Mouse (Mus musculus) hindlimb bud, embryonic 11.5 days (tissue): ENCODE data around the gene Fbxl17.

Experiments used
- DNase-seq: peaks from one replicate; pipeline ENCODE4 v3.0.0-alpha.2; 2012; ENCODE audit warnings: low read depth, low spot score; ENCODE audit errors: extremely low spot score

Fbxl17 gene

DNA sequence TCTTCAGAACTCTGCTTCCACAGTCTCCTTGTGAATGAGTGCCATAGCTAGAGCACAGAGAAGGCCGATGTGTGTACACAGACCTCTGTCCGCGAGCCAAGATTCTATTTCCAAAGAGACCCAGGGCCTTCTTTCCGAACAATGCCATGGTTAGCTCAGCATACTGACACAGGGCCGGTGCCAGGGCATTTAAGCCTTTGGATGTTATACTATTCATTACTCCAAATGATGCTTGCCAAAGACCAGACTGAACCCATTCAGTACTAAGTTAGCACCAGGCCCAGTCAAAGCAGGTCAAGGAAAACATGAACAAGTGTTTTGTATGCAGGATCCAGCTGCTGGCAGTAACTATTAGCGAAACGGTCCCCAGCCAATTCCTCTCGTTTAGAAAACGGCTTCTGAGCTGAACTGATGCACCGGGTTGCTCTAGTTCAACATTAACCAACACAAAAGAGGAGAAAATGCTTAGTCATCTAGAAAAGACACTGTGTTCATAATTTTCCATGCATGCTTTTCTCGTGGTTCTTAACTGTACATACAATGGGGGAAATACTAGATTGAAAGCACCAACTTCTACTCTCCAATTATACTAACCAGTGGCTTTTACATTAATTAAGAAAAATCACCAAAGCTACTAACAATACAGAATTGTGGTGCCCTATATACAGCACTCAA lies 214.4 kb downstream of the Fbxl17 start:
- DNase-seq: no peak

DNA sequence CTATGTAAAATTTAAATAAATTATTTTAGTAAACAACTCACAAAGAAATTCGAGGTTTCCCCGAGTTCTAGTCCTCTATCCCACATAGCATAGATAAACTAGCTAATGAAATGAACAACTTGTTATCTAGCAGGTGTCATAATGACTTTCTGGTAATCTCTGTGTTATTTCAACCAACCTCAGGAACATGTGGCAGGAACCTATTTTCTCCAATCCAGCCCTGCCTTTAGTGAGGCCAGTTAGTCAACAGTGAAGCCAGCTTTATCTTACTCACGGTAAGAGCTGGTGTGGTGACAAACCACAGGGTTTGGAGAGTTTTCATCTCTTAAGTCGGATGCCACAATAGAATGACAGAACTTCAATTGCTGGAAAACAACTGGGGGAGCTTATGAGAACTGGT lies 215.7 kb downstream of the Fbxl17 start:
- no peak for DNase-seq

DNA sequence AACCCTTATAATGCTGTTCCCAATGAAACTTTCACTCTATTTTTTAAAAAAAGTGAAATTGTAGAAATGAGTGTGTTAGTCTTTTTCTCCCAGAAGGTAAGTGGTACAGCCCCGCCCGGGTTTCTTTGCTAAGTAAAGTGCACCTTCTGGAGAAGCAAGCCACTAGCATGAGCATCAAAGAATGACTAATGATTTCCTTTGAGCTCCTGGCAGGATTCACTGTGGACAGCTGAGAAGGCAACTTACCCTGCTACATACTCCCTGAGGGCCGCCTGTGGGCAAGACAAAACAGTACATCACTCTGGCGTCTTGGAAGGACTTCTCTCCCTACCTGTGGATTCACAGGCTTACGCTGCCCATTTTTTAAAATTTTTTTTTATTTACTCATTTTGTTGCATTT lies 217.8 kb downstream of the Fbxl17 start:
- no peak for DNase-seq

DNA sequence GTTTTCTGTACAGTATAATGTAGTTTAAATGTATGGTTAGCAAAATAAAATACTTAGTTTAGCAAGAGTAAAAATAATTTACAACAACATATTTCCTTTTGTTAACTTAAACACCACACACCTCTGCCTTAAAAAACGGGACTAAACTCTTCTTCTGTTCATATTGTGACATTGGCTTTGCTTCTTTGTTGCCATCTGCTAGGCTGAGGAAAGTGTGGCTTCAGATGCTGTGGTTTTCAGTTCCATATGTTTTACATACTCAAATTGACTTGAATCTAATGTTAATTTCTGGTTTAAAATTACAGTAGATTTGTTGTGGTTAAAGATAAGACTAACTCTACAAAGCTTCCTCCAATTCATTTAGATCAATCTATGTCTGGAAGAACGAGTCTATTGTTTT lies 218.8 kb downstream of the Fbxl17 start:
- DNase-seq: no peak

- DNase-seq: no peak
These were observed 220.7 kb downstream of the Fbxl17 start for GRCm38 (mm10) chr17:63279144-63279543.

GRCm38 (mm10) chr17:63273353-63273752 lies 226.5 kb downstream of the Fbxl17 start:
- no peak for DNase-seq

DNA sequence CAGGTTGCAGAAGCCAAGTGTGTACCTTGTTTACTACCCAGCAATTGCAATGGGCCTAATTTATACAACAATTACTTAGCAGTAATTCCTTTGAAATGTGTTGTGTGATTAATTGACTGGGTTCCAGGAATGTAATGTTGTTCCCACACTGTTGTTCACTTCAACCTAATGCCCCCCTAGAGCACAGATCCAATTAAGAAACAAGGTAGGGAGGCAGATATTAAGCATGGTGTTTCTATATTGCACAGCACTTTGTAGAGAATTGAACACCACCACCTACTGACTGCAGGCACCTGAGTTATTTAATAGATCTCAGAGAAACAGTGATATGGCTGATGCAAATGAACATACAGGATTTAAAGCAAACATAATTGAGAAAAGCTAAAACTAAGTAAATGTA lies 226.9 kb downstream of the Fbxl17 start:
- no peak for DNase-seq

DNA sequence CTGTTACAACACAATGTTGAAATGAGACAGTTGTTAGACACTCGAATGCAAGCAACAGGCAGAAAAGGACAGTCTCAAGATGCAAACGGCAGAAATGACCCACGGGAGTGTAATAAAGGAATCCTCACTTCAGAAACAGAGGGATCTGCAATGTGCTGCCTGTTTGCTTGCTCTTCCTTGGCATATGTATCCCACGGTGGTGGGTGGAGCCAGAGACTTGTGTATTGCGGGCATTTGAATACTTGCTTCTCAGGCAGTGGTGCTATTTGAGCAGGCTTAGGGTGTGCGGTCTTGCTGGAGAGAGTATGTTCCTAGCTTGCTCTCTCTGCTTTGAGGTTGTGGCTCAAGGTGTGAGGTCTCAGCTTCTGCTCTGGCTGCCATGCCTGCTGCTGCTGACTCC lies 228.8 kb downstream of the Fbxl17 start:
- DNase-seq: no peak

DNA sequence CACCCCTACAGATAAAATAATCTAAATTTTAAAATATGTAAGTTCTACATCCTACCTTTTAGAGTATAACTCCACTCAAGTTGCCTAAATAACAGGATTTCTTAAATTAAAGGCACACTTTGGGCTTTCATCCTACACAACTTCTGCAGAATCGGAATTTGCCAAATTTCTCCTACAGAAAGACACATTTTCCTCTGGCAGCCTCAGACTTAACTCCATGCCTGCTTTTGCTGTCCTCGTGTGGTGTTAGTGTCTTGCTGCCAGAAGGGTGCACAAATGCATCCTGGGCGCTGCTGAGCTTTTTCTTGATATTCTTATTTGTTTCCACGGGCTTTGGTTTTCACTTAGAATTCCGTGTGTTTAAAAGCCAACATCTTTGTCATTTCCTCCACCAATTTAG lies 229.3 kb downstream of the Fbxl17 start:
- no peak for DNase-seq

DNA sequence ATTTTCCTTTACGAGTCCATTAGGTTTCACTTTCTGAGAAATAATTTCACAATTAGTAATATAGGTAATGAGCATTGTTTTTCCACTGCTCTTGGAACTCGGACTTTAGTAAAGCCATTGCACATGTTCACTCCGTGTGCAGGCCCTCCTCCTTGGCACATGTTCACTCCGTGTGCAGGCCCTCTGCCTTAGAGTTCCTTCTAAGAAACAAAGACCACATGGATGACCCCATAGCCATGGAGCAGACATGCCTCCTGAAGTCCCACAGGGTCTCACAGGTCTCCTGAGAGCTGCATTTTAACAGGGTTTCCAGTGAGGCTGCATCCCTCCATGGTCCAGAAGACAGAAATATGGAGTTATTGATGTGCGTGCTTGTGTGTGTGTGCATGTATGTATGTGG lies 237.1 kb downstream of the Fbxl17 start:
- DNase-seq: no peak

GRCm38 (mm10) chr17:63261508-63262141 lies 238.2 kb downstream of the Fbxl17 start:
- DNase-seq: no peak

DNA sequence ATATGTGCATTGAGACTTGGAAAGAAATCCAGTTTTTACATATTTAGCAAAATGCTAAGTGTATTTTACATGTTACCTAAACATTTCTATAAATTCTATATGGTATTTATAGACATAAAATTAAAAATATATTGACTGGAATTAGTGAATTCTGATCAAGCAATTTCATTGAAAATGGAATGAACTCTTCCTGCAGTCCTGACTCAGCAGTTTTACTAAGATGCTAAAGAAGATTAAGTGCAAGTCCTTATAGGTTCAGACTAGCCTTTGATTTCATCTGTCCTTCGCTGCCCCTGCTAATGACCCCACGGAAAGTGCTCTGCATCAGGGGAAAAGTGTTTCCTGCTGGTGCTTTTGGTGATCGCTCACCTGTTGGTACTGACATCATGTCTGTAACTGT lies 240.7 kb downstream of the Fbxl17 start:
- DNase-seq: no peak

DNA sequence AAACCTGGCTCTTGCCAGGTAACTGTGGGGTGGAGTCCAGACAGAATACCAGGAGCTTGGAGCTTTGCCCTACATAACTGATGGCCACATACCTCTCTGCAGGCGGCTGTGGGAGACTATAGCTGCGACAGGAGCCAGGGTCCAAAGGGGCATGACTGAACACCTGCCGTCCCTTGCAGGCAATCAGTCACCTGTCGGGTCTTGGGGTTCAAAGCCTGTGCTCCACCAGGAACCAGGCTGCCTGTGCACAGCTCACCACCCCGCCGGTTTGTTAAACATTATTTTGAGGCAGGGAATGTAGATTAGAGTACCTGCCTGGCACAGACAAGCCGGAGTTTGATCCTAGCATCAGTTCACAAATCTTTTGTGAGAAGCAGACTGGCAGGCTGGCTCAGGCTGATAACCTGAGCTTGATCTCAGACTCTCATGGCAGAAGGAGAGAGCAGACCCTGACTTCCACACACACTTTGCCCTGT lies 253.6 kb downstream of the Fbxl17 start:
- no peak for DNase-seq

- no peak for DNase-seq
These were observed 254.3 kb downstream of the Fbxl17 start for GRCm38 (mm10) chr17:63245472-63245871.

DNA sequence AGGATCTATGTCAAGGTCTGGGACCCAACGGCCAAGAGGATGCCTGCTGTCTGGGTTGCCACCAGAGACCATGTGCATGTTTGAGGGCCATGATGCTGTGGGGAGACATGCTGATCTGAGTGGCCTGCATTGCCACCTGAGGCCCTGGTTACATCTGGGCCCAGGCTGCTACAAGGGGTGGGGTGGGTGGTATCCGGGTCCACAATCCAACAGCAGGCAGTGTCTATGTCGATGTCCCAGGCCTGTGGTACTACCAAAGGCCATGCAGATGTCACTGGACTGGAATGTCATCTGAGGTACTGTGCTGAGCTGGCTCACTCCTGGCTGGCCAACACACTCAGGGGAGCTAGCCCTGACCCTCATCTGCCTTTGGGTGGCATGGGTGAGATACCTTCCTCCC lies 257.1 kb downstream of the Fbxl17 start:
- DNase-seq: no peak

DNA sequence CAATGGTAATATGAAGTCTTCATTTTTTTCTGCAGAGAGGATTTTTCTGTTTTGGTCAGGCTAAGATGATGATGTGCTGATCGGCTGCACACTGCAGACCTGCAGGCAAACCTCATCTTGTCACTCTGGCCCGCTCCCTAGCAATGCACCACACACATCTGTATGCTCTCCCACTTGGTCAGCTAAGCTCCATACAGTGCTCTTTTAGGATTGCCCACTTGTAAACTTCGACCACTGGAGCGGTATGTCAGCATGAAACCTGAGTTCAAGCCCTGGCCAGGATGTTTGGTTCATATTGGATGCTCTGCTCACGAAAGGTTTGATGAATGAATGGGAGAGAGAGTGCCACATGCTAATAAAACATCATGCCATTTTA lies 259.1 kb downstream of the Fbxl17 start:
- no peak for DNase-seq

- DNase-seq: no peak
These were observed 259.6 kb downstream of the Fbxl17 start for GRCm38 (mm10) chr17:63240021-63240730.

- no peak for DNase-seq
These were observed 263.0 kb downstream of the Fbxl17 start for GRCm38 (mm10) chr17:63236846-63237245.

DNA sequence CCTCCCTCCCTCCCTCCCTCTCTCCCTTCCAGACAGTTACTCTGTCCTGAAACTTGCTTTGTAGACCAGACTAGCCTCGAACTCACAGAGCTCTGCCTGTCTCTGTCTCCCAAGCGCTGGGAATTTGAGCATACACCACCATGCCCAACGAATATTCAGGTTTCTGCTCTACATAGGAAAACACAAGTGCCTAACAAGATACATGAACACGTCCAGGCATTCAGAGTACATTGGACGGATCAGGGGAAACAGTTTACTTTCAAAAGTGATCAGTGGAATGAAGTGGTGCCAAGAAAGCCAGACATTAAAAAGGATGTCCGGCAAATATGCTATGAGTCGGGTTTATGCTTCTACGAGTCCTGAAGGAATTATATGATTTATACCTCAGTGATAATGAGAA lies 263.6 kb downstream of the Fbxl17 start:
- no peak for DNase-seq

DNA sequence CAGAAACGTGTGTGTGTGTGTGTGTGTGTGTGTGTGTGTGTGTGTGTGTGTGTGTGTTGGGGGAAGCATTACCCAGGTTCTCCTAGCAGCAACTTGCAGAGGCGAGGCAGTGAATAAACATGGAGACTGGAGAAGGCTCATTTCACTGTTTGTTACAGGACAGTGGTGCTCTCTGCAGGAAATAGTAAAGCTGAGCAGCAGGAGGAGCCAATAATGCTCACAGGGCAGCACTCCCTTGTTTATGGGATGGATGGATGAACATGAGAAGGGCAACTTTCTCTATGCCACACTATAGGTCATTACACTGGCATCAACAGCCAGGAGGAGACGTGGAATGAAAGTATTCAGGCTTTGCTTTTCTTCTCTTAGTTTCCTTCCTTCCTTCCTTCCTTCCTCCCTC lies 264.0 kb downstream of the Fbxl17 start:
- no peak for DNase-seq

DNA sequence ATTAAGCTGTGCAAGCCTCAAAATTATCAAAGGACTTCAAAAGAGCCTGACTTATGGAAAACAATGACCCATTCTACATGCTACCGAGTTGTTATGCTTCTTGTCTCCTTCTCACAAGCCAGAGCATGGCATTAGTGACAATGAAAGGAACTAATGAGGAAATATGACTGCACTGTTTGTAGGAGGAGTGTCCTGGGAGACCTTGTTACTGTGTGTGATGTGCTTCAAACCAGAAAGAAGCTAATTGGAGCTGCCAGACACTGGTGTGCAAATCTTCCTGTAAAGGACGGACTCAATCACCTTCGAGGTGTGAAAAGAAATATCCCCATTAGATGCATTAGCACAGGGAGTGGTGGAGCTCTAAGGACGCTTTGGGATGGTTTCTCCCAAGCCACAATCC lies 270.7 kb downstream of the Fbxl17 start:
- DNase-seq: no peak

DNA sequence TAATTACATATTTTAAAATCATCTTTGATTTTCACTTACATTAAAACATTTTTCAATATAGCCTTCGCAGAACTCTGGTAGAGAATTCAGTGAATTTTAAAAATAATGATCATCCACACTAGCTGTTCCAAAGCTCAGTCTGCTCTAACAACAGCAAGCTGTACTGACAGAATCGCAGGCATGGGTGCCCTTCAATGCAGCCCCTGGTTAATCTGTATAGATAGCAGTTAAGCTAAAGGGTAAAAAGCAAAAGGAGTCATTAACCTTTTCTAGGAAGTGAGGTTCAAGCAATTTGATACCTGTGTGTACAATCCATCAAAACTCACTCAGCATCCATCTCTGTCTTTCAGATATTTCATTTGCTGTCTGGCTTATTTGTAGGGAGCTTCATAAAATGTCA lies 273.4 kb downstream of the Fbxl17 start:
- no peak for DNase-seq
